Mouse (Mus musculus) myocyte (in vitro differentiated cells): Measurements from ENCODE around the gene Gns. TPM values are rescaled to one million over a fixed set of nuclear protein-coding genes. Genes with fewer than 3 reads are reported as not detected.
A peak's percentile ranks its signal among the peaks of the same experiment; 100 is the strongest.

ENCODE experiments used
- H3K27me3 ChIP-seq: one replicate; pipeline ENCODE4 v1.6.1; 2011; ENCODE audit not compliant: control insufficient read depth, insufficient read depth, insufficient read length
- H3K36me3 ChIP-seq: one replicate; pipeline ENCODE4 v1.6.1; 2011; ENCODE audit not compliant: control insufficient read depth, insufficient read depth
- H3K4me2 ChIP-seq: one replicate; pipeline ENCODE4 v1.6.1; 2011; ENCODE audit warnings: low read depth, control low read depth
- H3K4me3 ChIP-seq: one replicate; pipeline ENCODE4 v1.5.1; 2011; ENCODE audit warnings: mild to moderate bottlenecking, control low read depth, moderate library complexity
- H3K79me2 ChIP-seq: one replicate; pipeline ENCODE4 v1.6.1; 2011; ENCODE audit not compliant: control insufficient read depth, insufficient read depth
- H3ac ChIP-seq: one replicate; pipeline ENCODE4 v1.6.1; 2011; ENCODE audit not compliant: control insufficient read depth, insufficient read length
- CEBPB ChIP-seq: IDR thresholded peaks from 2 replicates; pipeline ENCODE4 v1.6.1; 2011; ENCODE audit warnings: mild to moderate bottlenecking, moderate library complexity; ENCODE audit not compliant: poor library complexity, insufficient read depth, severe bottlenecking
- E2F4 ChIP-seq: IDR thresholded peaks from one replicate; pipeline ENCODE4 v1.6.1; 2011; ENCODE audit warnings: mild to moderate bottlenecking, control low read depth, moderate library complexity; ENCODE audit not compliant: insufficient read depth
- MAX ChIP-seq: IDR thresholded peaks from one replicate; pipeline ENCODE4 v1.6.1; 2011; ENCODE audit warnings: low read depth, mild to moderate bottlenecking, control low read depth
- MYOD1 ChIP-seq, 3 experiments: IDR thresholded peaks; one replicate each; pipeline ENCODE4 v1.6.1; 2011; ENCODE audit warnings: control low read depth in 2 of 3, low read depth in 2 of 3, mild to moderate bottlenecking in 2 of 3, moderate library complexity in 1 of 3; ENCODE audit not compliant: insufficient read length in 2 of 3, control insufficient read depth in 1 of 3
- MYOG ChIP-seq, 3 experiments: IDR thresholded peaks; one replicate each; pipeline ENCODE4 v1.6.1; 2011; ENCODE audit warnings: control low read depth in 2 of 3, low read depth in 2 of 3, mild to moderate bottlenecking in 2 of 3; ENCODE audit not compliant: insufficient read length in 2 of 3, control insufficient read depth in 1 of 3, insufficient read depth in 1 of 3
- POLR2A ChIP-seq: IDR thresholded peaks from one replicate; pipeline ENCODE4 v1.6.1; 2011; ENCODE audit warnings: low read depth, mild to moderate bottlenecking, control low read depth, moderate library complexity; ENCODE audit not compliant: insufficient read length
- POLR2AphosphoS2 ChIP-seq: IDR thresholded peaks from one replicate; pipeline ENCODE4 v1.6.1; 2011; ENCODE audit warnings: low read depth, control low read depth; ENCODE audit not compliant: insufficient read length
- REST ChIP-seq: IDR thresholded peaks from one replicate; pipeline ENCODE4 v1.6.1; 2011; ENCODE audit warnings: mild to moderate bottlenecking, control low read depth, moderate library complexity; ENCODE audit not compliant: insufficient read depth, insufficient read length
- SRF ChIP-seq: IDR thresholded peaks from one replicate; pipeline ENCODE4 v1.6.1; 2011; ENCODE audit warnings: low read depth; ENCODE audit not compliant: control insufficient read depth, insufficient read length
- TCF12 ChIP-seq: IDR thresholded peaks from one replicate; pipeline ENCODE4 v1.6.1; 2011; ENCODE audit warnings: mild to moderate bottlenecking, control low read depth; ENCODE audit not compliant: poor library complexity, insufficient read depth, severe bottlenecking
- TCF3 ChIP-seq: IDR thresholded peaks from one replicate; pipeline ENCODE4 v1.6.1; 2011; ENCODE audit warnings: low read depth, control low read depth; ENCODE audit not compliant: insufficient read length
- USF1 ChIP-seq: IDR thresholded peaks from one replicate; pipeline ENCODE4 v1.6.1; 2011; ENCODE audit warnings: low read depth, mild to moderate bottlenecking, control low read depth, moderate library complexity
- polyA plus RNA-seq: library from polyadenylated mRNA; unstranded; fragments of >200 nt; fragmentation: generic; extraction: Trizol; gene quantifications from one replicate; pipeline ENCODE4 v1.2.1, GENCODE M21; 2012; ENCODE audit warnings: missing spikeins

The Gns gene
- polyA plus RNA-seq, 1 experiment = 81.4 TPM

DNA sequence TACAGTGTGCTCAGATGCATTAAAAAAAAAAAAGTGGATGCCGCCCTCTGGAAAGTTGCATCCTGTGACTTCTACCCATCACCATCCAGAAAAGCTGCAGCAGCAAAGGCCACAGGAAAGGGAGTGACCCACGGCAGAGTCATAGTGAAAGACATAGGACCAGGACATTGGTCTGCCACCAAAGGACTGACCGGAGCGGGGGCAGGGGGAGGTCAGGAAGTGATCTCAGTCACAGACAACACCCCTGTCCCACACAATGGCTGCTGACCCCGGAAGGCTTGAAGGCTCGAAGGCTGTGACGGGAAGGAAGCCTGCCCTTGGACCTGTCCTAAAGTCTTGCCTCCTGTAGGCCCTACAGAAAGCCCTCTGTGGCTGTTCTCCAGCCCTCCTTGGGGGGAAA is 36.1 kb downstream of the Gns start:
- no peaks in the 10 kb centered on the region for H3K79me2 ChIP-seq
- H3K4me2 ChIP-seq = no peak overlapping the region
- TF ChIP-seq MYOG (IDR thresholded peaks at IDR 0.05; ENCODE audit: control insufficient read depth in 1 of 3, insufficient read depth in 1 of 3, insufficient read length in 2 of 3, low read depth in 2 of 3) (no peak), MYOD1 (IDR thresholded peaks at IDR 0.05; ENCODE audit: control insufficient read depth in 1 of 3, insufficient read length in 2 of 3, low read depth in 2 of 3) (no peak), E2F4 (no peak), REST (no peak), TCF12 (no peak), MAX (no peak), POLR2A (no peak), POLR2AphosphoS2 (no peak), USF1 (no peak), CEBPB (no peak), TCF3 (no peak), SRF (no peak)
- no peak overlapping the region for H3ac ChIP-seq
- no peaks in the 10 kb centered on the region for H3K36me3 ChIP-seq
- H3K27me3 ChIP-seq = no peaks in the 10 kb centered on the region
- no peak overlapping the region for H3K4me3 ChIP-seq

DNA sequence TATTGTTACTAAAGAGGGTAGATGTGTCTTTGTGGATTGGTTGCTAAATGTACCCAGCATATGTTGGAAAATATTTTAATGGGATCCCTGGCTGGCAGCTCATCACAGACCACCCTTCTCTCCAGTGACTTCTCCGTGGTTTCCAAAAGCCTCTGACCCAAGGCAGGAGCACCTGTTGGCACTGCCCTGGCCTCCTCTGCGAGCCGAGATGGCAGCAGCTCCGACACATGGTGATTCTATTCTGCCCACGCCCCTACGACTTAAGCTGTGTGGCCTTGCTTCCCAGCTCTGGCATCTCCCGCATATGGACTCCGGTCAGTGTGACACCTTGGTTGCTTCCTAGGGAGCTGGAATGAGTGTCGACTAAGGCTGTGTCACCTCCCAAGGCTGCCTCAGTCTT is 38.2 kb downstream of the Gns start:
- Histone ChIP-seq H3K79me2 (no peaks in the 10 kb centered on the region), H3K36me3 (no peaks in the 10 kb centered on the region), H3ac (no peak overlapping the region), H3K27me3 (no peaks in the 10 kb centered on the region), H3K4me2 (no peak overlapping the region), H3K4me3 (no peak overlapping the region)
- TF ChIP-seq SRF = no peak
- TF ChIP-seq POLR2A = no peak
- TF ChIP-seq USF1 = no peak
- no peak for TF ChIP-seq CEBPB
- peak; percentile 47 for TF ChIP-seq TCF3
- peak in 2 of 3 experiments; percentile 83 to 95 for TF ChIP-seq MYOD1 (IDR thresholded peaks at IDR 0.05; ENCODE audit: control insufficient read depth in 1 of 3, insufficient read length in 2 of 3, low read depth in 2 of 3)
- TF ChIP-seq MYOG (IDR thresholded peaks at IDR 0.05; ENCODE audit: control insufficient read depth in 1 of 3, insufficient read depth in 1 of 3, insufficient read length in 2 of 3, low read depth in 2 of 3) = peak; percentile 33 to 97 (median 88)

DNA sequence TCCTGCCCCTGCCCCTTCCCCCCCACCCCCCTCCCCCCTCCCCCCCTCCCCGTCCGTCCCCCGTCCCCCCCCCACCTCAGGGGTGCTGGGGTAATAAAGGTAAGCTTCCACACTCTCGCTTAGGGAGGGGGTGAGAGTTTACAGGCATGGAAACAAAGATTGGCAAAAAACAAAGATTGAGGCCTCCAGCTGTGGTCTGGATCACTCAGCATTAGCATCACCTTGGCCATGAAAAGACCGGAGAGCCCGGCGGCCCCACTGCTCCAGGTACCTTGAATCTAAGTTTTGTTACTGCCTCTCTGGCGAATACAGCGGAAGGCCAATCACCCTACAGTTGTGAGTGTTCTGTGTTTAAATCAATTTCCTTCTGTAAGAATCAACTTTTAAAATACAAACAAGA is 39.1 kb downstream of the Gns start:
- Histone ChIP-seq H3K4me3 (no peak overlapping the region), H3K27me3 (no peaks in the 10 kb centered on the region), H3ac (no peak overlapping the region), H3K79me2 (no peaks in the 10 kb centered on the region), H3K4me2 (no peak overlapping the region), H3K36me3 (no peaks in the 10 kb centered on the region)
- TF ChIP-seq REST = no peak
- no peak for TF ChIP-seq POLR2AphosphoS2
- no peak for TF ChIP-seq CEBPB
- TF ChIP-seq USF1 = no peak
- TF ChIP-seq E2F4 = no peak
- no peak for TF ChIP-seq MYOD1 (IDR thresholded peaks at IDR 0.05; ENCODE audit: control insufficient read depth in 1 of 3, insufficient read length in 2 of 3, low read depth in 2 of 3)
- no peak for TF ChIP-seq TCF12
- no peak for TF ChIP-seq POLR2A
- no peak for TF ChIP-seq MYOG (IDR thresholded peaks at IDR 0.05; ENCODE audit: control insufficient read depth in 1 of 3, insufficient read depth in 1 of 3, insufficient read length in 2 of 3, low read depth in 2 of 3)
- no peak for TF ChIP-seq MAX
- no peak for TF ChIP-seq SRF
- no peak for TF ChIP-seq TCF3

DNA sequence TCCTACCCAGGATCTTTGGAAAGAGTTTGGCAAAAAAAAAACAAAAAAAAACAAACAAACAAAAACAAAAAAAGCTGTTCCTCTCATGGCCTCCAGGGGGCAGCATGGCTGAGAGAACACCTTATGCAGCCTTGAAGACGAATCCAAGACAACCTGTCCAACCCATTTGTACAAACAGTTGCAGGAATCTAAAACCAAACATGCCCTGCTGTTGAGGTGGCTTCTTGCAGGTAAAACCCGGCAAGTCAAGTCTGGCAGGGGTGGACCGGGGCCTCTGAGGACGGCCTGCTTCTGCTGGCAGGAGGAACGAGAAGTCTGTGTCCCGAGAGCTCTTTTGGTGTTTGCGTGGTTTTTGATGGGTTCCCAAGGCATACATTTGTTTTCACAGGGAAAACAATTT is 44.8 kb downstream of the Gns start:
- TF ChIP-seq TCF3 = no peak
- TF ChIP-seq POLR2A = no peak
- no peak for TF ChIP-seq POLR2AphosphoS2
- no peak for TF ChIP-seq E2F4
- TF ChIP-seq CEBPB = no peak
- TF ChIP-seq SRF = no peak
- no peak for TF ChIP-seq MYOG (IDR thresholded peaks at IDR 0.05; ENCODE audit: control insufficient read depth in 1 of 3, insufficient read depth in 1 of 3, insufficient read length in 2 of 3, low read depth in 2 of 3)
- no peak for TF ChIP-seq TCF12
- TF ChIP-seq MYOD1 (IDR thresholded peaks at IDR 0.05; ENCODE audit: control insufficient read depth in 1 of 3, insufficient read length in 2 of 3, low read depth in 2 of 3) = no peak
- TF ChIP-seq MAX = no peak
- no peak for TF ChIP-seq REST
- no peak for TF ChIP-seq USF1
- H3ac ChIP-seq = no peak overlapping the region
- H3K4me3 ChIP-seq = no peak overlapping the region
- H3K27me3 ChIP-seq = no peaks in the 10 kb centered on the region
- no peak overlapping the region for H3K4me2 ChIP-seq
- H3K36me3 ChIP-seq = no peaks in the 10 kb centered on the region
- H3K79me2 ChIP-seq = no peaks in the 10 kb centered on the region
